Mouse (Mus musculus) right cerebral cortex, postnatal 14 days (tissue): Measurements from ENCODE around the gene Htr5a.
A peak's percentile ranks its signal among the peaks of the same experiment; 100 is the strongest.

Experiments used
- DNase-seq: peaks from one replicate; pipeline ENCODE4 v3.0.0; 2022

Htr5a gene

DNA sequence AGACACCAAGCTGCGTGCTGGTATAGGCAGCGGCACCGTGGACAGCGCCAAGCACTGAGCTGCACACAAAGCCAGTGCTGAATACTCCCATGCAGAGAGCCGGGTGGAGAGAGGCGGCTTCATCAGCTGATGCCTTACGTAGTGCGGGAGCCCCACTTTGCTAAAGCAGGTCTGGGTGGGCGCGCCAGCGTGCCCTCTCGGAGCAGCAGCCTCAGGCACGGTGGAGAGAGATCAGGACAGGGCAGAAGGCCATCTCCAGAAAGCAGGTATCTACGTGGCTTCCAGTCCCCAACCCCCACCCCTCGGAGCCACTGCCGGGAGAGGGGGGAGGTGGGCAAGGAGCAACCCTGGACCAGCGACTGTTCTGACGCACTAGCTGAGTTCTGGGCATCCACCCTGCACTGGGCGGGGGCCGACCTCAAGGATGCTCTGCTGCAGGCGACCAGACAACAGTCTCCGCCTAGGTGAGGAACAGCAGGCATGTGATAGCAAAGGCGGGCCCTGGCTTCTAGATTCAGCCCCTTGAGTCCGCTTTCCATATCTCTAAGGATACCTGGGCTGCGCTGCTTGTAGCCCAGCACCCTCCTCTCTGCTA is at the start of gene Htr5a:
TSS of gene Htr5a (plus strand) at position 449 of the 595 bp plus-strand sequence.
- peak; percentile 60 for DNase-seq

DNA sequence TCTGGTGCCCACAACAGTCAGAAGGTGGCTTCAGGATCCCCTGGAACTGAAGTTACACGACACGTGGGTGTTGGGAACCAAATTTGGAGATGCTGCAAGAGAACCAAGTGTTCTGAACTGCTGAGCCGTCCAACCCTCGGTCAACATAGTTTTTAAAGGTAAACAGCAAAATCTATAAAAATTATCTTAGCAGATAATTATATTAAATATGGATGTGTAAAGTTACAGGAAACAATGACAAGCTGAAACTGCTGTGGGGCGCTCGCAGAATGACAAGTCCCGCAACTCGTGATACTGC is 49.8 kb upstream of the Htr5a start:
- DNase-seq, result no peak

DNA sequence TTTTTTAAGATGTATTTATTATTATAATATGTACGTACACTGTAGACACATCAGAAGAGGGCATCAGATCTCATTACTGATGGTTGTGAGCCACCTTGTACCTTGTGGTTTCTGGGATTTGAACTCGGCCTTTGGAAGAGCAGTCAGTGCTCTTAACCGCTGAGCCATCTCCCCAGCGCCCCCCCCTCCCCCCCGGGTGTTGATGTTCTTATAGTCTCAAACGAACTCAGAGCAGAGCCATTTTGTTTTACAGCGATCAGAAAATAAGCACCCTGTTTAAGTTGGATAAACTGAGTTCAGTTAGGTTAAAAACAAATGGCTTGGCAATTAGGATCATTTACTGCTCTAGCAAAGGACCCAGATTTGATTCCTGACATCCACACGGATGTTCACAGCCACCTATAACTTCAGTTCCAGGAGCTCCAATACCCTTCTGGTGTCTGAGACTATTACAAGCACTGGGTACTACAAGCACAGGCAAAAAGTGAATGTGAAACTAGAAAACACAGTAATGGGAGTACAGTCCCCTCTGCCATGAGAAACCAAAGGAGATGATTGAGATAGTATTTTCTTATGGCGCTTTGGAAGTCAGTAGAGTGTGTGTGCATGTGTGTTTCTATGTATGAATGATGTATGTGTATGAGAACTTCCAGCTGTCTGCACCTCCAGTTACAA is 49.3 kb upstream of the Htr5a start:
- DNase-seq, result no peak

DNA sequence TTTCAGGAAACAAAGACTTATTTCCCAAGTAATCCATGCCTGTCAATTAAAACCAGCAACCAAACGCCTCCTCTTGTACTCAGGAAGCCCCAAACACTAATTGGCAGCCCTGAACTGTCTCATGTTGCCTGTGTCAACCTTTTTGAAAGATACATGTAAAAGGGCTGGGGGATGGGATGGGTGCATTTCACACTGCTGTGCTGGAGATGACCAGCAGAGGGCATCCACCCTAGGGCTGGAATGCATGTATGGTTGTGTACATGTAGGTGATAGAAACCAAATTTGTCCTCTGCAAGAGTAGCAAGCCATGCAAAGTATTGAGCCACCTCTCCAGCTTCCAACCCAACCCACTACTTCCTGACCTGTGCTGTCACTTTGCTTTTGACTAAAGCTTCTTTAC is 48.0 kb upstream of the Htr5a start:
- peak; percentile 71 for DNase-seq

DNA sequence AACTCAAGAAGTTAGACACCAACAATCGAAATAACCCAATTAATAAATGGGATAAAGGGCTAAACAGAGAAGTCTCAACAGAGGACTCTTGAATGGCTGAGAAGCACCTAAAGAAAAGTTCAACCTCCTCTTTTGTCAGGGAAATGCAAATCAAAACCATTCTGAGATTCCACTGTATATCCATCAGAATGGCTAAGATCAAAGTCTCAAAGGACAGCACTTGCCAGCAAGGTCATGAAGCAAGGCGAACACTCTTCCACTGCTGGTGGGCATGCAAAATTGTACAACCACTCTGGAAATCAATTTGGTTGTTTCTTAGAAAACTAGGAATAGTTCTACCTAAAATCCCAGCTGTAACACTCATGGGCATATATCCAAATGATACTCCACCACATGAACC is 27.7 kb upstream of the Htr5a start:
- no peak for DNase-seq

DNA sequence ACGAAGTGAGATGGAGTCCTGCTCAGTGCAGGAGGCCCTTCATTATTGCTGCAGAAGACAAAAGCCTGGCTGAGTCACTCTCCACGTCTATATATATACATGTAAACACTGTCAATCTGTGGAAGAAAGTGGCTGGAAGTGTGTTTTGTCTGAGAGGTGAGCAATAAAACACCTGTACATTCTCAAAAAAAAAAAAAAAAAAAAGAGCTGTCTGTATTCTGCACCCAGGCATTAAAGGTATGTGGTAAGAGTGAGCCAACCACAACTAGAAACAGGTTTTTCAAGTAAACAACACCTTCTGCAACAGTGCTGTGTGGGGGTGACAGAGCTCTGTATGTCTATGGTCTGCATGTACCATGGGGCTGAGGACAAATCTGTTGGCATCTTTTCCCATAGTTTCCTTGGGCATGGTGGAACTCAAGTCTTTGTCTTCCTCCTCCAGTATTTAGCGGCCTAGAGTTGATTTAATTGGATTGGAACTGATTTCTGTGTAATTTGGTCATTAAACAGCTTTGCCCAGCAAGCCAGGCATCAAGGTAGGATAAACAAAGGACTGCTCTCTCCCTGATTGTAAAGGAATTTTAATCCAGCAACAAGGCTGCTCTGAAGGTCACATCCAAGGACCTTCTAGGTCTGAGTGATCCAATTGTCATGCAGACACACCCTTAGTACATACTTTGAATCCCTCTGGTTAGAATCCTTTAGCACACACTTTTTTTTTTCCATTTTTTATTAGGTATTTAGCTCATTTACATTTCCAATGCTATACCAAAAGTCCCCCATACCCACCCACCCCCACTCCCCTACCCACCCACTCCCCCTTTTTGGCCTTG is 22.9 kb upstream of the Htr5a start:
- DNase-seq, result no peak

DNA sequence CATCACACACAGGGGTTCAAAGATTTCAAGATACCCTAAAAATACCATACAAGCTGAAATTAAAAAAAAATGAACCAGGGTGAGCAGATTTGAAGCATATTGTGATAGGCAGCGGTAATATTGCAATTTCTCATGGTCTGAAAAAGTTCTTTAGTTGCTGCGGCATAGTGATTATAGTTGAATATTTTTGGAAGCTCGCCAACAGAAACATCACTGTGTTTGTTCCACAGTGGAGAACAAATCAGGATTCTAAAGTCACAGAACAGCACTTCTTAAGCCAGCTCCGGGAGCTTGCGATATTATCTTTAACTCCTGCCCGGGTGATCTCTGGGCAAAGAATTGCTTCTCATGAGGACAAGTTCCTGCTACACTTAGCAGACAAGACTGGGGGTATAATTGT is 20.8 kb upstream of the Htr5a start:
- no peak for DNase-seq

DNA sequence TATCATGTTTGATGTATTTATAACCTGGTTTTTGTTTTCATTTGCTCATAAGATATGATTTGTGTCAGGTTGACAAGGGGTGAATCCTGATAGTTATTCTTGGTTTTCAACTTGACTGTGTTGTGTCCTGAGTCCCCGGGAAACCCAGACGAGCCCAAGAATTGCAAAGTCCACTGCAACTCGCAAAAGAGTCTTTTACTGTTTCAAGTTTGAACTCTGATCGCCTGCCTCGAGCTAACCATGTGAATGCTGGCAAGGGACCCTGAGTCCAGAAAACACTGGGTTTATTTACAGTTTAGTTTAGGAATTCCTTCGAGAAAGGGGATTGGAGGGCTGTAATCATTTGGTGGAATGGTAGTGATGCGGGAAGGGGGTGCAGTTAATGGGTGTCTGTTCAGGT is 14.0 kb upstream of the Htr5a start:
- DNase-seq, result no peak

DNA sequence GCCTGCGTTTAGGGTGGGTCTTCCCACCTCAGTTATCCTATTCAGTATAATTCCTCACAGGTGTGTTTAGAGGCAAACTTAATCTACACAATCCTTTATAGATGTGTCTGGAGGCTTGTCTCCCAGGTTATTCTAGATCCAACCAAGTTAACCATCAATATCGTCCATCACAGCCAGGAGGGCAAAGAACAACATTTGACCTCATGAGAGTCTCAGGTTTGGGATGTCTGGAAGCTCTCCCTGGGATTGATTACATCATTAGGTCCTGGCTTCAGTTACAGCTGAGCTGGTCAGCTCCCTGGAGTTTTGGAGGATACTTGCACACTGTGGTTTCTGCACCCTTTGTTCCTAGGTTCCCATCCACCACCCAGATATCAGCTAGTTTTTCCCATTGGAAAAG is 6.9 kb upstream of the Htr5a start:
- DNase-seq, result no peak

DNA sequence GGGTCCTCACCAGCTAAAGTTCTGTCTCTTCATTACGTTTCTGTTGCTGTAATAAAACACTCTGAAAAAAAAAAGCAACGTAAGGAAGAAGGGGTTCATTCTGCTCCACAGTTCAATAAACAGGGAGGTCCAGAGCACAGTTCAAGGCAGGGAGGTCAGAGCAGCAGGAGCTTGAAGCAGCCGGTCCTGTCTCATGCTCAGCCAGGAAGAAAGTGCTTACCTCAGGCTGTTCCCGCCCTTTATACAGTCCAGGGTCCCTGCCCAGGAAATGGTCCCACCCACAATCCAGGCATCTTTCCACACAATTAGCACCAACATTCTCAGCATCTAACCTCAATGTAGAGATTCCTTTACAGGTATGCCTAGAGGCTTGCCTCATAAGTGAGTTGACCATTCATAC is 3.9 kb upstream of the Htr5a start:
- DNase-seq, result no peak

DNA sequence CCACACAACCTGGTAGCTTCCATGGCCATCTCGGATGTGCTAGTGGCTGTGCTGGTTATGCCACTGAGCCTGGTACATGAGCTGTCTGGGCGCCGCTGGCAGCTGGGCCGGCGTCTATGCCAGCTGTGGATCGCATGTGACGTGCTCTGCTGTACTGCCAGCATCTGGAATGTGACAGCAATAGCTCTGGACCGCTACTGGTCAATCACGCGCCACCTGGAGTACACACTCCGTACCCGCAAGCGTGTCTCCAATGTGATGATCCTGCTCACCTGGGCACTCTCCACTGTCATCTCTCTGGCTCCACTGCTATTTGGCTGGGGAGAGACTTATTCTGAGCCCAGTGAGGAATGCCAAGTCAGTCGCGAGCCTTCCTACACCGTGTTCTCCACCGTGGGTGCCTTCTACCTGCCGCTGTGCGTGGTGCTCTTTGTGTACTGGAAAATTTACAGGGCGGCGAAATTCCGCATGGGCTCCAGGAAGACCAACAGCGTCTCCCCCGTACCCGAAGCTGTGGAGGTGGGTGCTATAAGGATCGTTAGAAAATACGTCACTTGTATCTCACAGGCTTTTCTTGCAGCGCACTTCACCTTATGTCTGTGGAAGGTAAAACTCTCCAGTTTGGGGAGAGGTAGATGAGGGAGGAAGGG is 847 bp downstream of the Htr5a start:
- peak; percentile 32 for DNase-seq

DNA sequence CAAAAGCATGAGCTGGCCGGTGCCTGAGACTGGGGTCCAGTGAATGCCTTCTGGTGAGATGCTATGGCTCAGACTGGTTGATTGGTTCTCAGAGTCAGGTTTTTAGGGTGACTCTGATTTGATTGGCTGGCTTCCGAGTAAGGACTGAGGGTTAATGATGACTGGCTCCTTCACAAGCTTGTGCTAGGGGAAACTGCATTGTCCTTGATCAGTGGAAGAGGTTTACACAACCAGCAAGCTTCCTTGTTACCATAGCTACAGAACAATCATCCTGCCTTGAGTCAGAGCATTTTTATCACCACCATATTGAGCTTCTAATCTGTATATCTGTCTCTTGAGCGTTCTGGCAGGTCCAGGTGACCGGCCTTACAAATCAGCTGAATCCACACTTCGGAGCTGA is 5.0 kb downstream of the Htr5a start:
- DNase-seq, result no peak

DNA sequence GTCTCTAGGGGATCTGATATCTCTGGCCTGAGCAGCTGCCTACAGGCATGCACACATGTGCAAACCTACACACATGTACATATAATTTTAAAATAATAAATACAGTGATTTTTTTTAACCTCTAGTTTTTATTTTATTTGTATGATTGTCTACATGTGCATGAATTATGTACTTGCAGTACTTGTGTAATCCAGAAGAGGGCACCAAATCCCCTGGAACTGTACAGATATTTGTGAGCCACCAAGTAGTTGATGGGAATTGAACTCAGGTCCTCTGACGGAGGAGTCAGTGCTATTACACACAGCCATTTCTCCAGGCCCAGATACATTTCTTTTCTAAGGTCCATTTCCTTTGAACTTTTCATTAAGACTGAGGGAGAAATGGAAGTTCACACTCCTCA is 12.3 kb downstream of the Htr5a start:
- no peak for DNase-seq

DNA sequence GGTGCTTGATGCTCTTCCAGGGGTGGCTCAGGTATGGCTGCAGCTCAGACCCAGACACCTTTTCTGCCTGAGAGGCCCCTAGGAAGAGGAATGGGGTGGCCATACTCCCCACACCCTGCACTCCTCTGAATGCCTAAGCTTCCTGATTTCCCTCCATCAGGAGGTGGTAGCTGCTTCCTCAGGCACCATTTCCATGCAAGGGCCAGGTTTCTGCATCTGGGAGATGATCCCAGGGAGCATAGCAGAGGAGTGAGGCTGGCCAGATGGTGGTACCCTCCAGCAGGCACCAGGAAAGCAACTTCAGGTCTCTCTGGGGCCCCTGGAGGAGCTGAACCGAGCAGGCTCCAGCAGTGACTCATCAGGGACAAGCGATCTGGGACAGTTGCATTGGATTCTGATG is 13.8 kb downstream of the Htr5a start:
- no peak for DNase-seq

DNA sequence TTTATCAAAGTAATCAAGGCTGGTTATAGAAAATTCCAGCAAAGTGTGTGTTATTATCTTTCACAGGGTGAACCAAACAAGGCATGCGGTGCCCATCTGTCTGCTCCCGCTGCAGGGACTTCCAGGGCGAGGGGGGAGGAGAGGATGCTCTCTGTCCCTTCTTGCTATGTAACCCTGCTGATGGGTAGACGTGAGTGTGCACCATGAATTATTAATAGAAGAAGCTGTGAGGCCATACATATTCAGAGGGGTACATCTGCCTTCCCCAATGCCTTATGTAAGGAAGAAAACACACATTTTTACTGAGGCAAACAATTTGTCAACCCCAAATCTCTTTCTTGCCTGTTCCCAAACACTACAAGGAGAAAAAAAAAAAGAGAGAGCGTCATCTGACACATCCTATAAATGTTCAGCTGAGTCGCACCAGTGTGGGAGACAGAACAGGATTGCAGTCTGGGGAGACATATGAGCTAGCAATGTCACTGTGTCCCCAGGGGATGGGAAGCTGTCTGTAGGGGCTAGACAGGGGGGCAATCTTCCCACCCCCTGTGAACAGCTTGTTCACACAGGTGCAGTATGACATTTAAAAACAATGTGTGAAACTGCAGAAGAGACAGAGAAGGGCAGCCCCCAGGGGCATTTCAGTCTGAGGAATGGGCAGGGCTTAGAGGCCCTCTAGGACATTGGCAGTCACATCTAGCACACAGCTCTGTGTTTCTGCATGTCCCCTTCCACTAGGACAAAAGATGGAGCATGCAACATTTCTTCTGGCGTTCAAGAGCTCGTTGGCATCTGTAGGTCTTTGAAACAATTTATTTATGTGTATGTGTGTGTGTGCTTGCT is 31.5 kb downstream of the Htr5a start:
- peak; percentile 15 for DNase-seq

DNA sequence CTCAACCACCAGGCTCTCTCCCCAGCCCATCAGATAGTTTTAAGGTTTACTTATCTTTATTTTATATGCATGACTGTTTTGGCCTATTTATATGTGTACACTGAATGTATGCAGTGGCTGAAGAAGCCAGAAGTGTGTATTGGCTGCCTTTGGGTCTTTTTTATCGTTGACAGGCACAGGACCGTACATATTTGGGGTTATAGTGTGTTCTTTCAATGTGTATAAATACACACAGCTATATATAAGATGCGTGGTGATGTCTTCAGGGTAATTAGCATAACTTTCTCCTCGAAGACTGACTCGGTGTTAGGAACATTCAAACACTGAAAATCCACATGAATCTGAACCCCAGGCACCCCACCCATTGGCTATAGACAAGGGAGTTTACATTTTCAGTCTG is 32.3 kb downstream of the Htr5a start:
- DNase-seq, result no peak

DNA sequence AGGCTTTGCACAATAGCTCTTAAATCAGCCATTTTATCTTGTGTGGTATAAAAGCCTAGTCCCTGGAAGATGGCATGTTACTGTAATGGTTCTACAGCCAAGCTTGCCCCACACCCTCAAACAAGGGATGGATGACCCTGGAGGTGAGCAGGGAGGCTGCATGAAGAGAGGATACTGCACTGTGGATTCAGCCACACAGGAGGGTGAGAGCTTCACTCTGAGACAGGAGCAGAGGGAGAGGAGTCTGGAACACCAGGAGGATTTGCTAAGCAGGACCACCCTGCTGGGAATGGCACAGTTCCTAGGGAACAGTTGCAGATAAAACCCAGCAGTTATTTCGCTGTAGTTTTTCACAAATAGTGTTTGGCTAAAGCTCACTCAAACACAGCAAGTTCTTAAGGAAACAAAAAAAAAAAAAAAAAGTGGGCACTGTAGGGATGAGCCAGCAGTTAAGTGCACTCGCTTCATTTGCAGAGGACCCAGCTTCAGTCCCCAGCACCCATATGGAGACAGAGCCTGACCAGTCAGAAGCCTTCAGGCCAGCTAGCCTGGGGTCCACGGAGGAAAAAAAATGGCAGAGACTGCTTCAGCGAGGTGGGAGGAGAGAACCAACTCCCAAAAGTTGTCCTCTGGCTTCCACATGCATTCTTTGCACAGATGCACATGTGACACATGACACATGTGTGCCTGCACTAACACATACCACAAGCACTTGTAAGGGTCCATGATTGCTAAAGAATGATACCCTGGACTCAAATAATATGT is 33.6 kb downstream of the Htr5a start:
- DNase-seq, result no peak

DNA sequence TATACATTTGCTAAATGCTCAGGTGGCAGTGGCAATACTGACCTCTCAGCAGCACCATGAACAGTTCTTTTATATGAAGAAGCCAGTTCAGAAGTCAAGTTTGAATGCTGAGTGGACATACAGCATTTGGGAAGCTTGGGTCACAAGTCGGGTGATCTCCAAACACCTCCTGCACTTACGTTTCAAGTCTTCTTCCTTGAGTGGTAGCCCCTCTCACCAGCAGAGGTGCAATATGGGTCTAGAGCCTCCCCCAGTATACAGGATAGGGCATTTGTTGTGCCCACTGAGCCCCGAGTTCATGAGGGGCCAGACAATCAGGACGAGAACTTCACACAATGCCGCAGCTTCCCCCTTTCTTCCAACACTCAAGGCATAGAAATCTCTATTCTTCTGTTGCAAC is 36.4 kb downstream of the Htr5a start:
- no peak for DNase-seq

DNA sequence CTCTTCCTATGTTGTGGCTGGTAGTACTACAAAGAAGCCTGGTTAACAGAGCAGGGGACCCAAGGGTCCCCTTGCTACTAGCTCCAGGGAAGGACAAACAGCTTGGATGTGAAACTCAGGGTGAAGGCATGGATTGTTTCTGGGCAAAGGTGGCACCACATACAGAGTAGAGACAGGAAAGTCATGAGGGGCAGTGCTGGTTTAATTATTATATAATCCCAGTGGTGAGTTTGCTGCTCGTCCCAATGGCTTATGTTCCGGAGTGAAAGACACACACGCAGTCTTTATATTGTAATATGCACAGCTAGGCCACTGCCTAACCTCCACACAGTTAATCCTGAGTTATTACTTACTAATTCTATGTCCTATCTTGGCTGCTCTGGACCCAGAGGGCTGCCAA is 37.8 kb downstream of the Htr5a start:
- no peak for DNase-seq

DNA sequence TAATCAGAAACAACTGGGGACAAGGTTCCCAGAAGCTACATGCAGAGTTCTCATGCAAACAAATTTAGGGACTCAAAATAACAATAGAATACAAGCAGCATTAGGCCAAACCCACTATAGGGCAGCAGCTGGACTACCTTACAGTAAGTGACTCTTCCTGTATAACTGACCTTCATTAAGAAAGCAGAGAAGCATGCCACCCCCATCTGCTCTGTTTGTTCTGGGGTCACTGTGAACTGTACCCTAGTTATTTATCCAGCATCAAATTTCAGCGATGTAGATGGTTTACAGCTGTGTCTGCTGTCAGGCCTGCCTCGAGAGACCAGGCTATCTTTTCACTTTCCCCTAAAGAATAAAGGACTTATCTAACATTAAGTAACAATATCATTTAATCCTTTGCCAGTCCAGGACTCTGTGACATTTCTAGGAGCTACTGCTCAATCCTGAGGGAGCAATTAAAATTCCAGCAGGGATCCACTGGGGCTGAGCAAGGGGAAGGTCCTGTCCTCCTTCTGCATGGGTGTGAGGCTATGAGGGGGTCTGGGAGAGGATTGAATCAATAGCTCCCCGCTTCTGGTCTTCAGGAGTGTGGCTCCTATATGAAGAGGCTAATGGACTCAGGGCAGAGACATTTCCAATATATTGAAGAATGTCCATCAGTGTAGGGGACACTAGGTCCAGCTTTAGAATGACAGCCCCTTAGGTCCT is 38.5 kb downstream of the Htr5a start:
- no peak for DNase-seq

DNA sequence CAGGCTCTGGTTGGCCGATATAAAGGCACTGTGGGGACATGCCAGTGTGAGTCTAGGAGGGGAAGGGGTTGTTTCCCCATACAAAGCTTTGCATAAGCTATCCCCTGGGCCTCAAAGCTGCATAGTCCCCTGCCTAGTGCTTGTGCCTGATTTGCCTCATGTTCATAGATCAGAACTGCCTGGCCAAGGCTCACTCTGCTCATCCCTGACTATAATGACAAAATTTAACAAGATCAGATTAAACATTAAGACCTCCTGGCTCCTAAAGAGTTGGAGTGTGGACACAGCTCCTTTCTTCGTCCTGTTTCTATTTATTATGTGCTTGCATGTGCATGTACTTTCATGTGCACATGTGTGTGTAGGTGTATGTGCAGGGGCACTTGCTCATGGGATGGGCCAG is 39.3 kb downstream of the Htr5a start:
- no peak for DNase-seq

DNA sequence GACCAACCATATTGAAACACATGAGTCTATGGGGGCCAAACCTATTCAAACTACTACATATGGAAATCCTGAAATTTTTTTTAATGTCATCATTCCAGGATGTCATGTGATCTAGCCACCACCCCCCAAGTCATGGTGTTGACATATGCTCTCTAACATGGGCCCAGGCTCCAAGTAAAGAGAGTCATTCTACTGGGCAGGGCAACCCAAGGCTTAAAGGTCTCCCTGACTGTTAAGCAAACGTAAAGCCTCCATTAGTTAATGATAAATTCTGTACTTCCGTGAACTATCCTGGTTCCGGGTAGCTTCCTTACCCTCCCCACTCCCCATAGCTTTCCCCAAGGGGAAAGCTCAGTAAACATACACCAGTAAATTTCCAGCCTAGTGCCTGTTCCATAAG is 46.1 kb downstream of the Htr5a start:
- DNase-seq, result no peak
